Mouse (Mus musculus): ENCODE results near the gene Chchd1.
"Not testable (repeated sequence)": the region's sequence is repeated elsewhere in the genome, so short reads cannot be mapped to it uniquely, and the experiment has no call there.

Chchd1 gene

GRCm38 (mm10) chr14:20689009-20689408 is 13.8 kb upstream of the Chchd1 start:
- DNase-seq (ENCODE audit: low spot score in 2 of 2): peak; percentile 25 to 46

GRCm38 (mm10) chr14:20691772-20692171 is 11.0 kb upstream of the Chchd1 start:
- no peak for DNase-seq (ENCODE audit: low spot score in 2 of 2)

- no peak for DNase-seq (ENCODE audit: low spot score in 2 of 2)
Measured at GRCm38 (mm10) chr14:20693589-20694101, 9.2 kb upstream of the Chchd1 start.

- peak in 1 of 2 experiments; percentile 14 for DNase-seq (ENCODE audit: low spot score in 2 of 2)
Measured at GRCm38 (mm10) chr14:20694185-20694883, 8.5 kb upstream of the Chchd1 start.

- DNase-seq (ENCODE audit: low spot score in 2 of 2): peak; percentile 82 to 86
Measured at GRCm38 (mm10) chr14:20694884-20695760, 7.7 kb upstream of the Chchd1 start, which contains the start of gene Fut11. Gene Fut11 (plus strand): TSS chr14:20694968.

- no peak for DNase-seq (ENCODE audit: low spot score in 2 of 2)
Measured at GRCm38 (mm10) chr14:20695761-20696520, 6.9 kb upstream of the Chchd1 start.

- peak; percentile 38 to 48 for DNase-seq (ENCODE audit: low spot score in 2 of 2)
Measured at GRCm38 (mm10) chr14:20696986-20697385, 5.8 kb upstream of the Chchd1 start.

GRCm38 (mm10) chr14:20698515-20698914 is 4.3 kb upstream of the Chchd1 start:
- DNase-seq (ENCODE audit: low spot score in 2 of 2): no peak

- DNase-seq (ENCODE audit: low spot score in 2 of 2): no peak
Measured at GRCm38 (mm10) chr14:20700362-20700761, 2.4 kb upstream of the Chchd1 start.

- DNase-seq (ENCODE audit: low spot score in 2 of 2): no peak
Measured at GRCm38 (mm10) chr14:20701554-20701953, 1.3 kb upstream of the Chchd1 start.

GRCm38 (mm10) chr14:20702096-20702740 is 588 bp upstream of the Chchd1 start:
- no peak for DNase-seq (ENCODE audit: low spot score in 2 of 2)

- not testable (repeated sequence) for DNase-seq (ENCODE audit: low spot score in 2 of 2)
Measured at GRCm38 (mm10) chr14:20703461-20703860, 655 bp downstream of the Chchd1 start.

GRCm38 (mm10) chr14:20707201-20708190 is 4.7 kb downstream of the Chchd1 start, which contains the start of gene Zswim8:
Gene Zswim8 (plus strand): TSS chr14:20707552.
- peak; percentile 85 to 88 for DNase-seq (ENCODE audit: low spot score in 2 of 2)

GRCm38 (mm10) chr14:20708239-20708638 is 5.4 kb downstream of the Chchd1 start:
- no peak for DNase-seq (ENCODE audit: low spot score in 2 of 2)

GRCm38 (mm10) chr14:20713832-20714231 is 11.0 kb downstream of the Chchd1 start:
- DNase-seq (ENCODE audit: low spot score in 2 of 2): no peak

GRCm38 (mm10) chr14:20718443-20718842 is 15.6 kb downstream of the Chchd1 start:
- no peak for DNase-seq (ENCODE audit: low spot score in 2 of 2)

- no peak for DNase-seq (ENCODE audit: low spot score in 2 of 2)
Measured at GRCm38 (mm10) chr14:20719767-20720166, 17.0 kb downstream of the Chchd1 start.

- no peak for DNase-seq (ENCODE audit: low spot score in 2 of 2)
Measured at GRCm38 (mm10) chr14:20721371-20721770, 18.6 kb downstream of the Chchd1 start.

- DNase-seq (ENCODE audit: low spot score in 2 of 2): no peak
Measured at GRCm38 (mm10) chr14:20723006-20723405, 20.2 kb downstream of the Chchd1 start.

- DNase-seq (ENCODE audit: low spot score in 2 of 2): no peak
Measured at GRCm38 (mm10) chr14:20724043-20724442, 21.2 kb downstream of the Chchd1 start.

Measured in spleen, postnatal 36 days (tissue).